Mouse (Mus musculus): ENCODE measurements at regions not wholly inside any gene's neighbourhood (a gene's known extent, or its start where the extent isn't known, plus 50 kb on each side); places are given as distances from the start of the nearest gene placed in this dataset.

DNA sequence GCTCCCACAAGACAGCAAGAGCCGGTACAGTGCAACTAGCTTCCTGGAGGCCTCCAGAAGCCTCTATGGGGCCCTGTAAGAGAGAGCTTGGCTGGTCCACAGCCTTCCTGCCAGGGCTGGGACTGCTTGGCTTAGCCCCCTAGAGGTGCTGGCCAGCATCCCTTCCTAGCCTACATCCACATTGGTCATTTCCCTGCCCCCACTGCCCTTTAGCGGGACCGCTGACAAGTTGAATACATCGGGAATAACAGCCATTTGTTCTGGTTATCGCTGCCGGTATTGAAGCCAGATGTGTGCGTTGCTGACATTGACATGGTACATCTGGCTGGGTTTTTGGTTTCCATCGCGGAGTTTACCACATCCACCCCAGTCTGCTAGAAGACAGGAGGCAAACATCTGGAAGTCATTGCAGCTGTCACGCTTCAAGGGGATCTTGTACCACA lies 519.0 kb upstream of the Adam5 start:
- no peak for ATAC-seq (replicated peaks; ENCODE audit: low read depth, poor library complexity, severe bottlenecking)

- no peak for ATAC-seq (replicated peaks; ENCODE audit: low read depth, poor library complexity, severe bottlenecking)
Measured at GRCm38 (mm10) chr8:25342501-25342900, 518.3 kb upstream of the Adam5 start.

- ATAC-seq (replicated peaks; ENCODE audit: low read depth, poor library complexity, severe bottlenecking), result no peak
Measured at GRCm38 (mm10) chr8:25341225-25341624, 517.1 kb upstream of the Adam5 start.

- no peak for ATAC-seq (replicated peaks; ENCODE audit: low read depth, poor library complexity, severe bottlenecking)
Measured at GRCm38 (mm10) chr8:25340729-25341128, 516.6 kb upstream of the Adam5 start.

GRCm38 (mm10) chr8:25332120-25332607 lies 508.0 kb upstream of the Adam5 start:
- ATAC-seq (replicated peaks; ENCODE audit: low read depth, poor library complexity, severe bottlenecking), result no peak

- peak; percentile 76 for ATAC-seq (replicated peaks; ENCODE audit: low read depth, poor library complexity, severe bottlenecking)
Measured at GRCm38 (mm10) chr8:25331161-25331776, 507.1 kb upstream of the Adam5 start.

DNA sequence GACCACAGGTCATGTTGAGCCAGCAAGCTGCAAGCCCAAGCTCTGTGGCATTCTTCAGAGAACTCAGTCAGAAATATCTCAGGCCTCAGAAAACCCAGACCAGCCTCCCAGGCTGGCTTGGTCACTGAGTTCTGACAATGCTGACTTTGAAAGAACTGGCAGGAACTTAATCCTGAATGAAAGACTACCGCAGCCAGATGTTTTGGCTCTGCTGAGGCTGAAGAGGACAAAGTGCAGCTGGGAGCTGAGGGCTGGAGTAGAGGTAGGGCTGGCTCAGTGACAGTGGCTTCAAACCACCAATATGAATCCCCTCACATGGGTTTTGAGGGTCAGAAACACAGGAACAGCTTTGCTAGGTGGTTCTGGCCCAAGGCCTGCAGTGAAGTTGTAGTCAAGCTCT lies 505.6 kb upstream of the Adam5 start:
- ATAC-seq (replicated peaks; ENCODE audit: low read depth, poor library complexity, severe bottlenecking), result no peak

DNA sequence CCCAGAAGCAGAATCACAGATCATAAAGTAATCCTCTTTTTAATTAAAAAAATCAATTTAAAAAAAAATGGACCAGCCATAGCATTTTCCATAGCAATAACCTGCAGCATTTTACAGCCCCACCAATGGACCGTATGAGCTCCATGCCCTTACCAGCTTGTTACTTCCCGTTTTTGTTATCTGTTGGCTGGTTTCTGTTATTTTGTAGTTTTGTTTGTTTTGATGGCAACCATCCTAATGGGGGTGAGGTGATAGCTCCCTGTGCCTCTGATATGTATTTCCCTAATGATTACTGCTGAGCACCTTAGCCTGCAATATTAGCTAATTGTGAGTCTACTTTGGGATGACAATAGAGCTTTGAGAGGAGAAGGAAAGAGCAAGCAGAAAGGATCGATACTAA lies 504.1 kb upstream of the Adam5 start:
- ATAC-seq (replicated peaks; ENCODE audit: low read depth, poor library complexity, severe bottlenecking), result peak; percentile 84

- ATAC-seq (replicated peaks; ENCODE audit: low read depth, poor library complexity, severe bottlenecking), result no peak
Measured at GRCm38 (mm10) chr8:25326930-25327329, 502.8 kb upstream of the Adam5 start.

- no peak for ATAC-seq (replicated peaks; ENCODE audit: low read depth, poor library complexity, severe bottlenecking)
Measured at GRCm38 (mm10) chr8:25326257-25326656, 502.1 kb upstream of the Adam5 start.

DNA sequence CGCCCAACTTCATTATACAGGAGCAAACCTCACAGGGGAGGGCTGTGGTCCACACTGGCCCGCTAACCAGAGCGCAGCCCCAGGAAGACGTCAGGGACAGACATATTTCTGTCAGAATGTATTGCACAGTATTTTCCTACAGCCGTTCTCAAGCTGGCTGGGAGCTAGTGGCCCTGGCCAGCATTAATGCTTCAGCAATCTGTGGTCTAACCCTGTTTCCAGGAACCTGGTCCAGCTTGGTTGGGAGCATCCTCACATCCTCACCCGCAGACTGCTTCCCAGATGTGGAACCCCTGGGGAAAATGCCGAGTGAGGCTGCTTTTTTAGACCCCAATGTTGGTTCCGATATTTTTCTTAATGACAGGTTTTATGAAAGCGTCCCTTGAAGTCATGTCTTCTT lies 500.6 kb upstream of the Adam5 start:
- ATAC-seq (replicated peaks; ENCODE audit: low read depth, poor library complexity, severe bottlenecking), result no peak

GRCm38 (mm10) chr8:25323643-25324420 lies 499.7 kb upstream of the Adam5 start:
- ATAC-seq (replicated peaks; ENCODE audit: low read depth, poor library complexity, severe bottlenecking), result no peak

DNA sequence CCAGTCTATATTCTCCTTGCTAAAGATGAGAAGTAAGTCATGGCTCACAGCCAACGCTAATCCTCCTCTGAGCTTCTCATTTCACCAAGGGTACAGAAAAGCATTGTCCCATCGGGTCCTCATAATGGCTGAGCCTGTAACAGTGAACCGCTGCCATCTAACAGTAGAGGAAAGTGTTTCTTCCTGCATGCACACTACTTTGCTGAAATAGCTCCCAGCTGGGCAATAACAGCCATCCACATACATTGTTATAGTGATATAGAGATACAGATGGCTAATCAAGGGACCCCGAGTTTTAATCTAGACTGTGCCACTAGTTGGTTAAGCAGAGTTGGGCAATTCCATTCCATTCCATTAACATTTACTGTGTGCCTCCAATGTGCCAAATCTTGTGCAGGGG lies 492.2 kb upstream of the Adam5 start:
- ATAC-seq (replicated peaks; ENCODE audit: low read depth, poor library complexity, severe bottlenecking), result no peak

DNA sequence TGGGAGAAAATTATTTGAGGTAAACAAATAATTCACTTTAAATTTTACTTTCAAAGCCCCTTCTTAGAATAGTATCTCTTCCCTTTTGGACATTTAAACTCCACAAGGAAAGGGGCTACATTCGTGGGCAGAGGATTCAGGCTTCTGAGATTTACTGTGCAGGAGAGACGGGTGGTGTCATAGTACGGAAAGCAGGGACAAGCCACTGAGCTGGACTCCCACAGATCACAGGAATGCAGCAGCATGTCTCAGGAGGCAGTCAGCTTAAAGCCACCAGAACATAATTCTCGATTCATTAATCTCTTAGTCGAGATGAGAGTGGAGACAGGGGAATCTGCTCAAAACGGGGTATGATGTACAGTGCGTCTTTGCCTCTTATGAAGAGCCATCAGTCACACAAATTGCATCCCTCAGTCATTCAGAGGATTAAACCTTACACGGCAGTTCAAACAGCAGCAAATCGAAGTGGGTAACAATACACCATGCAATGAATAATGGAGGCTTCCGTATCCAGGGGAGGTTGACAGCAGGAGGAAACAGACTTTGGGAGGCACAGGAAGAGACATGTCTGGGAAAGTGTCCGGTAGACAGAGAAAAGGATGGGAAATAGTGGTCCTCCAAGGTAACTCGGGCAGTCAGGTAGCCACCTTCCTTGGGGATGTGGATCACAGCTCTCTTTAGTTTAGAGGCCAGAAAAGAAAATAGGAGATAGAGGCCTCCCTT lies 487.8 kb upstream of the Adam5 start:
- no peak for ATAC-seq (replicated peaks; ENCODE audit: low read depth, poor library complexity, severe bottlenecking)

DNA sequence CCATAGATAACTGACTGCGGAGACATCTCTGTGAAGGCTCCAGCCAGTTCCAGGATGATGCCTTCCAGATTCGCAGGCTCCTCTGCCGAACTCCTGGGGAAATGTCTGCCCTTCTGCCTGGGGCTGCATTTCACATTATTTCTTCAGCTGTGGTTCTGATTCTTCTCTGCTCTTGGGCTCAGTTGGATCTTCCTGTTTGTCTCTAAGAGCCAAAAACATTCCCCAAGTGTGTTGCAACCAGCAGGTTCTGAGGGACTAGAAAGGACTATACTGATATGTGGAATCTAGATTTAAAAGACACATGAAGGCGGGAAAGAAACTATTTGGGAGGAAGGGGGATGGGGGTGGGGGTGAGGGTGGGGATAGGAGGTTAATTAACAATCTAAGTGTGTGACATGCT lies 483.8 kb upstream of the Adam5 start:
- no peak for ATAC-seq (replicated peaks; ENCODE audit: low read depth, poor library complexity, severe bottlenecking)

GRCm38 (mm10) chr8:25307511-25307910 lies 483.3 kb upstream of the Adam5 start:
- ATAC-seq (replicated peaks; ENCODE audit: low read depth, poor library complexity, severe bottlenecking), result no peak

GRCm38 (mm10) chr8:25306769-25307491 lies 482.8 kb upstream of the Adam5 start:
- no peak for ATAC-seq (replicated peaks; ENCODE audit: low read depth, poor library complexity, severe bottlenecking)
